Mouse (Mus musculus): ENCODE data around the gene P2rx5.

DNA sequence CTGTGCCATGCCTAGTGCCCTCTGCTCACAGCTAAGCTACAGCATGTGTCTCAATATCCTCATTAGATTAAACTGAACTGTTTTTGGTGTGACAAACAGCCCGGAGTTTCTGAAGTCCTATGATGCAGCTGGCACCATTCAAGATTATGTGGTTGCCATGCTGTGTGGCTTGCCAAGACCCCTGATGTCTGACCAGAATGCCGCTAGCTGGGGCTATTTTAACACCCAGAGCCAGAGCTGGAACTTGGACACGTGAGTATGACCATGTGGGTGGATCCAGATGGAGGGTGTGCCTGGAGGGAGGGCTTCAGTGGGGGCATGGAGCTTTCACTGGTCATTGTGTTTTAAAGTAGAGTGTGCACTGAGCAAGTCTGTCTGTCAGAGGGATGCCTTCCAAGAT, 53.7 kb downstream of the P2rx5 start:
- TF ChIP-seq CTCF (IDR thresholded peaks at IDR 0.05; ENCODE audit: control insufficient read depth, insufficient read depth, insufficient replicate concordance, low read depth, low read length) (no peak), POLR2A (IDR thresholded peaks at IDR 0.05; ENCODE audit: control insufficient read depth, low read depth, low read length) (no peak)
